Mouse (Mus musculus) adipocyte (in vitro differentiated cells): Measurements from ENCODE around the gene Lbx1.

Experiments used
- DNase-seq: peaks from one replicate; pipeline ENCODE4 v3.0.0-alpha.2; 2016; ENCODE audit warnings: low spot score

The Lbx1 gene

DNA sequence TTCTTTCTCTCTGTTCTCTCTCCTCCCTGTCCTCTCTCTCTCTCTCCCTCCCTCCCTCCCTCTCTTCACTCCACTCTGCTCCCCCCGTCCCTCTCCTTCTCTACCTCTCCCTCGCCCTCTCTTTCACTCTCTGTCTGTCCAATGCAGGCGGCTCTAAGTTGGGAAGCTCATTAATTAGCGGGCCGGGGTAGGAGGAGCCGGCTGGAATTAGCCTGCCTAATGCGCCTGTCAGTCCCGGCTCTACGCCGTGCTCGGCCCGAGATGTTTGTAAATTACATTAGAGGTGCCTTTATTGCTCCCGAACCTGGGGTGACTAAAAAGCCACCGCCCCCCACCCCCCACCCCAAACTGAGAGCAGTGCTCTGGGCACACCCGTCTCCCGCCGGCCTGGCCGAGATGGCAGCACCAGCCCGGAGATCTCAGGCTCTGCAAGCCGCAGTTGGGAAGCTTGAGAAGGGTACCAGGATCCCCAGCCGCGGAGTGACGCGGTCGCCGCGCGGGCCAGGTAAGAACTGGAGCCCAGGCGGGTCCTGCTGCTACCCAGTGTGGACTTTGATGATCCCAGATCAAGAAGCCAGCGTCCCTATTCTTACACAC is at the start of gene Lbx1:
TSS of gene Lbx1 (minus strand) at position 47 of the 597 bp plus-strand sequence.
- no peak for DNase-seq

DNA sequence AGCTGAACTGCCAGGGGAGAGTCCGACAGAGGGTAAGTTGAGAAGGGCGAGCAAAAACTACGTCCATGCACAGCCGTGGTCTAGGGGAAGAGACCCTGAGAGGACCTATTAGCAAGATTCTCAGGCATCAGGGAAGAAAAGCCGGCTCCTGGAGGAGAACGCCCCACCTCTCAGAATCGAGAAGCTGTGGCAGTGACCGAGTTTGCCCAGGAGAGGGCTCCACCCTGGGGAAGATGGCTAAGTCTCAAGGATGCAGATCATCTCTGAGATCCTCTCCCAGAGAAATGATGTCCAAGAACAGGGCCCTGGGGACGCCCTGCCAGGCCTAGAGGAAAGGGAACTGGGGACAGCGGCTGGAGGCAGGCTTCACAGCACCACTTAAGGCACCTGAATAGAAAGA is 47.7 kb upstream of the Lbx1 start:
- DNase-seq, result peak; percentile 39

DNA sequence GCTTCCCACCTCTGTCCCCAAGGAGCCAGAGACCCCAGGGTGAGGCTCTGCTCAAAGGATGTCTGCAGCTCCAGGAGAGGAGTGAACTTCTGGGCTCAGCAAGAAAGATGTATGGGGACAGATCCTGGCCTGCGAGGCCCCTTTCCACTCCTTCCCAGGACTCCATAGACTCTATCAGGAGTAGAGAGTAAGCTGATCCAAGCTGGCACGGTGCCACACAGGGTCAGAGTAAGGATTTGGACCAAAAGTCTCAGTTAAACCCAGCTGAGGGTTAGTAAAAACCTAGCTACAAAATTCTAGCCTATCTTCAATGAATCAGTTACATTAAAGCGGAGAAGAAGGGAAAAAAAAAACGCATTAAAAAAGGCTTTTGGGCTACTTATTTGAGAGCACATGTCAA is 40.6 kb upstream of the Lbx1 start:
- peak; percentile 16 for DNase-seq

DNA sequence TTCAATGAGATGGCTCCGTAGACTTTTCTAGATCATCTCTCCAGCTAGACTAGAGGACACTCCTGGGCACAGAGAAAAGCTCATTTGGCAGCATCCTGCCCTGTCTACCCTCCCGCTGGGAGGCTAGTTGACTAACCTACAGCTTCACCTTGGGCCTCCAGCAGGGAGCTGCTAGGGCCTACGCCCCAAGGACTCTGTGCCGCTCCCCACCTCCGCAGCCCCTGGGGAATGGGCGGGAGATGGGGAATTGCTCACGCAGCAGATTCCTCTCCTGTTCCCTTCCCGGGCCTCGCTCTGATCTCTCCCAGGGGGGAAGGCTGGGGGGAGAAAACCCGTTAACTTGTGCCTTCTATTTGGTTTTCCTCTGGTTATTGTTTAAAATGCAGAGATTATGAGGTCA is 36.4 kb upstream of the Lbx1 start:
- DNase-seq, result no peak

DNA sequence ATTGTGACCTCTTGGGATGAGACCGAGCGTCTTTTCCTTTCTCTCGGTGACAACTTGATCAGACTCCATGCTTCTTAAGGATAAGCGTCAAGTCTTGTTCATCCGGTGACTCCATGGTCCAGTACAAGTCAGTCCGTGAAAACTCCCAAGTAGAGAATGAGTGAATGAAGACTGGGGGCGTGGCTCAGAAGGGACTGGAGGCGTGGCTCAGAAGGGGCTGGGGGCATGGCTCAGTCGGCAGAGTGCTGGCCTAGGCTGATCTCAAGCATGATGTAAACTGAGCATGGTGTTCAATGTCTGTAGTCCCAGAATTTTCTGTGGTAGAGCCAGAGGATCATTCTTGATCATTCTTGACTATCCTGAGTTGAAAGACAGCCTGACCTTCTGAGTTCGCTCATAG is 27.4 kb upstream of the Lbx1 start:
- DNase-seq, result no peak

DNA sequence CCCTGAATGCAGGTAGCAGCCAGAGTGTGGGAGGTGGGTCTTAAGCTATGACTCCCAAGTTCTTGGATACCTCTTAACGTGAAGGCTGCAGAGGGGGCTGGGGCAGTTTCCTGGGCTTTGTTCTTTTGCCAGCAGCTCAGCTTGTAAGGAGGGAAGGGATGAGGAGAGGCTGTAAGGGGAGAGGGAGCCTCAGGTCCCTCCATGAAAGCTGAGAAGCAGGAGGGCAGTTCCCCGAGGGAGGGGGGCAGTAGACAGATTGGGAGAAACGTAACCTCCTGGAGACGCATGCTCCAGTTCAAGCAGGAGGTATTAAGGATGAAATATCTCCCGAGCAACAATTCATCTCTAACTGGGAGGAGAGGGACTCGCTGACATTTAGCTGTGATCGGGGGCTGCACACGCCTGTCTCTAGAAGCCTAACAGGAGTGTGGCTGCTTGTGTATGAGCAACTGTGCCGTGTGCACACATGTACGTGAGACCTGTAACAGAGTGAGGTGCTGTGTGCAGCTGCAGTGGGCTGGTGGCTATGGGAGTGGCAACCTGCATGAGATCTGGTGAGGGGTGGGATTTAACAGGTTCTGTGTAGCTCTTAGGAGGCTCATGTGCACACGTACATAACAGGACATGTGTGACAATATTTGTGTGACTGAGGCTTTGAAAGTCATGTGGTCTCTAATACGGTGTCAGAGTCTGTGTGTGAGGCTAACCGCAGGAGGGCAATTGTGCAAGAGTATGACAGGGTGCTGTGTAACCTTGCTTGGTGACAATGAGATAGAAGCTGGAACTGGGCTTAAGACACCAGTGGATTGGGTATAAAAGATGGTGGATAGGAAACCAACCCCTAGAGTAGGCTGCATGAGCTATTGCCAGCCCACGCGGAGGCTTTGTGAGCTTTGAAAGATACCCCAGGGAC is 22.1 kb upstream of the Lbx1 start:
- no peak for DNase-seq

DNA sequence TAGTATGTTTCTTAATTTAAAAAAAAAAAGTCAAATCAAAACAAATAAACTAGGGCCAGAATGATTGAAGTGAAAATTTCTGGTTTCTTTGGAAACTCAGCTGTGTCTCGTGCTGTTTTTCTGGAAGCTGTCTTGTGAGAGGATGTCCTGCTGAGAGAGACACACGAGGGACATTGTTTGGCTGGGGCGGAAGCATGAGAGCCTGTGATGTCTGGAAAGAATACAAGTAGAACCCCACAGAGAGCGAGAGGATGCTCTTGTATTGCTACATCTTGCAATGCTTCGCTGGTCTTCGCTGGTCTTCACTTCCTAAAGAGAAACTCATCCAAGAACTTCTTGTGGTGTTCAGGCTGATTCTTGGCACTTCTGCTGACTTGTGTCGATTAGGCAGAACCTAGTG is 19.2 kb upstream of the Lbx1 start:
- DNase-seq, result no peak

DNA sequence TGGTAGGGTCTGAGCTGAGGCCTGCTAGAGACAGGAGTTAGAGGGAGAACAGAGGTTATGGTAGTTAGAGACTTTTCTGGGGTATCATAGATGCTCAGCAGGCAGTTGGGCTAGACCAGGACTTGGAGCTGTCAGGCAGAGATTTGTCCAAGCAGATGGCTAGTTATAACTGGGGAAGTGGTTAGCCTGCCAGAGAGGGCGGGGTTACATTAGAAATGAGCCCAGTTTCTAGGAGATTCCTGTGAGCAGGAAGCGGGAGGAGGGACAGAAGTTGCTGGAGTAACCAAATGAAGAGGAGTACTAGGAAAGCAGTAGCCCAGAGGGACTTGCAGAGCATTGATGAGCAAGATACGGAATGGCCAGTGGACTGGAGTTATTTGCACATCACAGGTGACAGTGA is 16.8 kb upstream of the Lbx1 start:
- no peak for DNase-seq

DNA sequence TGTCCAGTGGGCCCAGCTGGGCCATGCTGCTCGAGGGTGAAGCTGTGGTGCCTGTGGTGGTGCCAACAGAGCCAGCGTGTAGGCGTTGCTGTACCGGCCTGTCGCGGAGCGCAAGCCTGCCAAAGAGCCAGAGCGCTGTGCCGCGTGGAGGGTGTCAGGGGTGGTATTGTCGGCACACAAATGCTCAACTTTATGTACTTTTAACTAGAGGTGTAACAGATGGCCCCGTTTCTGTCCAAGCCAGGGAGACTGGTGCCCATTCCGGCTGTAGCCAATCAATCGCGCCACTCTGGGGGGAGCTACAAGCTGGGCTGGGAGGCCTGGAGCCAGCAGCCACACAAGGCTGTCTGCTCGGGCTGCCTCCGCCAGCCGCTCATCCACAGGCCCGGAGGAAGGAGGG is 13.1 kb upstream of the Lbx1 start:
- DNase-seq, result no peak

DNA sequence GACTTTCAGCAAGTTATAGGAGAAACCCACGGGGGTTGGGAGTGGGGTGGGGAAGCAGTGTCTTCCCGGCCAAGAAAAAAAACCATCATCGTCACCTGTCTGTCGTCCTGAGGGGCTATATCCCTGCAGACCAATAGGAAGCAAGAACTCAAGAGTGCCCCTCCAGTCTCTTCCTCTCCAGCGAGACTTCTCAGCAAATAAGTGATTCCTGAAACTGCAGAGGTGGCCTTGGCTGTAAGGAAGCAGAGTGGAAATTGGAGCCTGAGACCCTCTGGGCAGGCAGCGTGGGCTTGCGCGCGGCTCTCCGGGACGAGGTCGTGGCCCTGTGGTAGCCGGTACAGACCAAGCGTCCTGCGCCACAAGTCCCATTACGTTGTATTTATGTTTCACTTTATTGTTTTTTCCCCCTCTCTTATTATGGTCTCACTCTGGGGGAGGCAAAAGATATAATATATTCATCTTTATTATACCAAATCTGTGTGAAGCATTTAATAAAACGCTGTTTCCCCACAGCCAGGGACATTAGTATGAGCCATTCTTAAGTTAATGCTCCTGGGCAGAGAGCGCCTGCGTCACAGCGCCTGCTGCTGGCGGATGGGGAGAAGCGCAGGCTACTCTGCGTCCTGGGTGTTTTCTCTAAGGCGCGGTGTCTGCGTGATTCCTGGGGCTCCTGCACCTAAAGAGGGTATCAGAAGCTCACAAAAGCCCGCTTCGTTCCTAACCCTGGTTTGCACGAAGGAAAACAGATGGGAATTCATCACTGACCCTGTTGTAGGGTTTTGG is 8.5 kb upstream of the Lbx1 start:
- no peak for DNase-seq

DNA sequence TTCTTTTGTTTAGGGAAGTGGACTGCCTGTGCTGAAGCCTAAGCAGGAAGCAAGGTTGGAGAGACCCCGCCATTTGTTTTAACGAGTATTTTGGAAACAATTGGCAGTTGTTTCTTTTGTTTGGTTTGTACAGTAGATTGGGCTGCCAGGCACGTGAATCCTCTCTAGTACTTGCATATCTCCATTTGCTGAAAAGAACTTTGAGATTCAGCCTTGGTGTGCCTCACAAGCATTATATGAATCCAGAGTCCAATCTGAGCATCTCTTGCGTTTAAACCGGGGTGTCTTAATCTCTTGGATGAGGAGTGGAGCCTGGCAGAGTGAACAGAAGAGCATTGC is 7.6 kb upstream of the Lbx1 start:
- DNase-seq, result no peak

DNA sequence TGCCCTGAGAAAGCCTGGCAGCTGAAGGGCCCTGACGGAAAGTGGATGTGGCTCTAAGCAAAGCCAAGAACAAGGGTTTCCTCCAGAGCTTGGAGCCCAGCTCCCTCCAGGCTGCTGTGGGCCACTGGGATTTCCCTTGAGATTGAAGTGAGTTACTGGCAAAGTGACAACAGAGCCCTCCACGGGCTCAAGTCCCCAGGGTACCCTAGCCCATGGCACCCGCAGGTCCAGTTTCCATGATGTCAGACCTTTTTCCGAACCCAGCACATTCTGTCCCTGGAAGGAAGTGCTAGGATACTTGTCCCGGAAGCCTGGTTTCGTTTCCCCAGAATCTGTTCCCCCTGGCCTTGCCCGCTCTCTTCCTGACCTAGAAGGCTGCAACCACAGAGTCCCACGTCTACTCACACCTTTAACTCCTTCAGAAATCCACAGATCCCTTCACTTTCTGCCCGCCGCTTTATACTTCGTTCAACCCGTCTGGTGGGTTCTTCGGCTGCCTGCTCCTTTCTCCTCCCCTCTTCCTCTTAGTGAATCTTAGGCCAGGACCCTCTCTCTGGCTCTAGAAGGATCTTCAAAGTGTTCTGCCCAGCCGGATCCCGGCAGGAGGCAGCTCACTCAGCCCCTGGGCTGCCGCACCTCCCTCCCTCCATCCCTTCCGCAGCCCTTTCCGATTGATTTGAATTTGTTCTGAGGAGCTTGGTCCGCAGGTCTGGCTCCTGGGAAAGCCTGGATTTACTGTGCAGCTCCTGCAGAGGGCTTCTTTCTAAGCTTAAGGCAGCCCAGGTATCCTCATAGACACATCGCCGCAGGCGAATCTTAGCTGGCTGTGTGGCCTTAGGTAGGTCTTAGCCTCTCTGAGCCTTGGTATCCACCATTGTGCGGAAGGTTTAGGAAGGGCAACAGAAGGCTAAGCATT is 7.0 kb upstream of the Lbx1 start:
- DNase-seq, result no peak

DNA sequence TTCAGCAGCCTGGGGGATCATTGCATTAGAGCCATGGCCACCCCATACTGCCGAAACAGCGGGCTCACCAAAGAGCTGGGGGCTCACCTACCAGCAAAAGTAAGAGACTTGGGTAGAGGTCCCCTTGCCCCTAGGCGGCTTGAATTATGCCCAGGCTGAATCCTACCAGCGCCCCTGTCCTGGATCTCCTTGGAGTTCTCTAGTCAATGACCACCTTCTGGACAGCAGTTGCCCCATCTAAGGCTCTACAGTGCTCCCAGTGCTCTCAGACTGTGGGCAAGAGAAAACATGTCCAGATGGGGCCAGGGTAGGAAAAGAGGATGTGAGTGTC is 6.4 kb upstream of the Lbx1 start:
- DNase-seq, result no peak

DNA sequence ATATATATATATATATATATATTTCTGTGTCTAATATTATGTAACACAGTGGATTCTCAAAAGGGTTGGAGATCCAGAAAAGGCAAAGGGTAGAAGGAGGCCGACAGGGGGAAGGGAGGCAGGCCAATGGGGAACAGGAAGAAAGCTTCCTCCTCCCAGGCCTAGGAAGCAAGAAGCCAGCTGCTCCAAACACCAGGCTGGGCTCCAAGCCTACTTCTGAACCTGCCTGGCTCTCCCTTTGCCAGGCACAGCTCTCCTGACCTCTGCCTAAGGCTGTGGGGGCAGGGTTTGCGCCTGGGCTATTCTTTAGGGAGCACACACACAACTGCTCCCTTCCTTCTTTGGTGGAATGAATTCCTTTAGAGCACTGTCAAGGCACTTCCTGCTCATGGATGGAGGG is 4.4 kb upstream of the Lbx1 start:
- DNase-seq, result peak; percentile 14

DNA sequence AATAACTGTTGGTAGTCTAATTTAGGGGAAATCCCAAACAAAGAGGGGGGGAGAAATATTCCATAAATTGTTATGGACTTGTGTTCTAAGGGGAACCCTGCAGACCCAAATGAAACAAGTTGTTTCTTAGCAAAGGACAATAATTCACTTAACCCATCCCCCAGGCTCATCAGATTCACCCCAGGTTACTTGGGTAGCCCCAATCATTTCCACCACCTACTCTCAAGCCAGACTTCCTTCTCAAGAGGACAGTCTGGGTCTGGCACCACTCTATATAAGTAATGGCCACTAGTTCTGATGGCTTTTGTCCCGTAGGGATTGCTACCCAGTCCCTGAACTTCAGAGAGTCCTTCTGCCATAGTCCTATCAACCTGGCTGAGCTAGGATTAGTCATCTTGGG is 3.6 kb upstream of the Lbx1 start:
- DNase-seq, result no peak

DNA sequence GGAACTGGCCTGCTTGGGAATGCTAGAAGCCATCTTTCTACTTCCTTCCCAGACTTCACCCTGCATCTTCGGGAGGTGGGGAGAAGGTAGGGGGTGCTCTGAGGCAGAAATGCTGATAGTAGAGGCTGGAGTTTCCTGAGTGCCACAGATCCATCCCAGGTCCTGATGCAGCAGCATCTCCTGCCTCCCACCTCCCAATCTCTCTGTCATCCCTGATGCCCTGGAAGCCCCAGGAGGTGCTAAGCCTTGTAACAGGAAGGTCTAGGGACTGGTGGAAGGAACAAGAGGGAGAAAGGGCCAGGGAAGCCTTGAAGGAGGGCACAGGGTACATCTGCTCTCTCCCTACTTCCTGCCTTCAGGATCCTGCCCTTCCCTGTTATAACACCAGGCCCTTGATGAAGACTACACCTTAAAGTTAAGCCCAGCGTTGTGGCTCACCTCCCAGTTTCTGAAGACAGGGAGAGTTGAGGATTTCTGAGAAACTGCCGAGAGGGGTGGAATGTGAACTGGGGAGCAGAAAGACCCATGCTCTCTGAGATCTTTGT is 2.1 kb upstream of the Lbx1 start:
- no peak for DNase-seq

DNA sequence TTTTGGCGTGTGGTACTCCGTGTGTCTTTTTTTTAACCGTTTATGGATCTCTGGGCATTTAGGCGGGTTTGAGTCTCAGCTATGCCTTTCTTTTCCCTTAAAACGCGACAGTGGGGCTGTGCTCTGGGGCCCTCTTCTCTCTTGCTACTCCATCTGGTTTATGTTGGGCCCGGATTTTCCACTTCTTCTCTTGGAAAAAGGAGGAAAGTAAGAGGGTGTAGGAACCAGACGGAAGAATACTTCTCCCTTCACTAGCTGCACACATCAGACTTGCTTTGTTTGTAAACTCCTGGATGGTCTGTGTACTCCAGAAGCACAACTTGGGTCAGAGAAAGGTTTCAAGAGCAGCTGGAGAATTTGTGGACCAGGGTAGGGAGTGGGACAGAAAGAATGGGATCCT is 1.5 kb upstream of the Lbx1 start:
- DNase-seq, result no peak

DNA sequence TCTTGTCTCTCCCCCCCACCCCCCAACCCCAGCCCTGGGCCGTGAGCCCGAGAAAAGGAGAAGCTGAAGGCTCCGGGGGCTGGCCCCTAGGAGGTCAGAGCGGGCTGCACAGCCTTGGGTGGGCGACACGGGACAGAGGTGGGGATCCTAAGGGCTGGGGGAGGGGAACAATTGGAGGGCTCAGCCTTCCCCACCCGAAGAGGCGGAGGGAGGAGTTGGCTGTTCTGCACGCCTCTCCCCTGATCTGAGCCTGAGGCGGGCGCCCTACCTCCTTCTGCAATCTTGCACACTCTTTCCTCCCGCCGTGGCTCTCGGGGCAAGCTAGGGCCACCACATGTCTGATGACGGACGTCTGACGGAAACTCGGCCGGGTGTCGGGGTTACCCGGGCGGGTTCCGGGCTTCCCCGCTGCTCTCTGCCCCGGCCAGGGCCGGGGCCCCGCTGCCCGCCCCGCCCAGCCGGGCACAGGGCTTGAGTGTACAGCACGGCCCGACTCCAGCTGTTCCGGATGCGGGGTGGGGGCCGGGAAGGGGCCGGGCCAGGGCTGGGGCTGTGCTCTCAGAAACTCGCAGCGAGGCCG is 841 bp upstream of the Lbx1 start:
- DNase-seq, result no peak

DNA sequence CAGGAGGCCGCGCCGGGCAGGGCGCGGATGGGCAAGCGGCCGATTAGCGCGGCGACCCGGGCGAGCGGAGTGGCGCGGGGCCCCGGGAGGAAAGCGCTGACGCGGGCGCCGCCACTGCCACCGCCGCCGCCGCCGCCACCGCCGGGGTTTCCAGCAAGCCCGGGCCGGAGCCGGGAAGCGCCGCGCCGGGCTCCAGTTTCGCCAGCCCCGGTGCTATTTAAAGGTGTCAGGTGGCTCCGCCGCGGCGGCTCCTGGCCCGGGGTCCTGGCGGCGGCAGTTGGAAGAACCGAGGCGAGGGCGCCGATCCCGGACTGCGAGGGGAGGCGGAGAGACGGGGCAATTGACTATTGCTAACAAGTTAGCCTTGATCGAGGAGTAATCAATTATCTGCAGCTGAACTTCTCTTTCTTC is 276 bp downstream of the Lbx1 start:
- DNase-seq, result no peak

DNA sequence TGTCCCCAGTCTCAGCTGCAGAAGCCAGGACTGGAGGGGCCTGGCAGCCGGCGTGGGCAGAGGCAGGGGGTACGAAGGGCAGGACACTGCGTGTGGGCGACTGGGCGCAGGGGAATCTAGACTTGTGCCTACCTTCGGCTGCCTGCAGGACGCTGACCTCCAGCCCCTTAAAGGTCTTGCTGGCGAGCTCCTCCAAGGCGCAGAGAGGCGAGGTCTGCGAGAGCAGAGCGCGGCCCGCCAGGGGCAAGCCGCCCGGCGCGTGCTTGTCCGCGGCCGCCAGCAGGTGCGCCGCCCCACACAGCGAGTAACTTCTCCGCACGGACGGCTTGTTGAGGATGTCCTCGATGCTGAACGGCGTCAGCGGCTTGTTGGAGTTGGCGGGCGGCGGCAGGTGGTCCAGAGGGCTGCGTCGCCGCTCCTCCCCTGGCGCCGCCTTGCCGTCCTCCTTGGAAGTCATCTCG is 811 bp downstream of the Lbx1 start:
- DNase-seq, result no peak

DNA sequence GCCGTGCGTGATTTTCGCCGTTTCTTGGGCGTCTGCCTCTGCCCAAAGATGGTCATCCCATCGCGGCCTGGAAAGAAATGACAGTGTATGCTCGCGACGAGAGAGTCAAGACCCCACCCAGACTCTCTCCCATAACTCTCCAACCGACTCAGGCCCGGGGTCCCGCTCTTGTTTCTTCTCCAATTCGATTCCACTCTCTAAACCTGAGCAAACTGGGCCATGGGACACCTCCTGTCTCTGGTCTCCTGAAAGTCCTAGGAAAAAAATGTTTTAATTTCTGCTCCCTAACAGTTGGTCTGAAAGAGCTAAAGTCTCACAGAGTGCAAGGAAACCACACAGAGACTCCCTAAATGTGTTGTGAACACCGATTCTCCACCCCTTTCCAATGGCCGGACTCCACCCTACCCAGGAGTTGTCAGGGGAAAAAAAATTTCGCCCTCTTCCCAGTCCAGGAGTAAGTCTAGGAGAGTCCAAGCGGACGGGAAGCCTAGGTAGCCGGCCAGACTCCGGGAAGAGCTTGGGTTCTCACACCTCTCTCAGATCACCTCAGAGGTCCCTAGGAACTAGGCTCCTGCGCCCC is 1.3 kb downstream of the Lbx1 start:
- DNase-seq, result no peak
